Mouse (Mus musculus) megakaryocyte, embryonic 14.5 days (primary cell): ENCODE results near the gene Smg6. TPM values are rescaled to one million over a fixed set of nuclear protein-coding genes. Genes with fewer than 3 reads are reported as not detected.

ENCODE experiments used
- H3K27me3 ChIP-seq: replicated peaks from 2 replicates; pipeline ENCODE3; 2012; ENCODE audit warnings: inconsistent platforms
- H3K36me3 ChIP-seq: replicated peaks from 2 replicates; pipeline ENCODE3; 2012; ENCODE audit warnings: low read length, inconsistent platforms, mixed read lengths
- H3K4me1 ChIP-seq: 2 replicates; pipeline ENCODE4 v1.6.1; 2012; ENCODE audit warnings: inconsistent platforms
- H3K4me3 ChIP-seq: replicated peaks from 2 replicates; pipeline ENCODE3; 2012; ENCODE audit warnings: moderate library complexity, mild to moderate bottlenecking, inconsistent platforms
- H3K9me3 ChIP-seq: 2 replicates; pipeline ENCODE4 v1.6.1; 2012; ENCODE audit warnings: inconsistent platforms
- FLI1 ChIP-seq: IDR thresholded peaks from 2 replicates; pipeline ENCODE4 v1.6.1; 2012; ENCODE audit warnings: low read length, inconsistent platforms, mixed read lengths
- GATA1 ChIP-seq: IDR thresholded peaks from 3 replicates; pipeline ENCODE4 v1.6.1; 2012; ENCODE audit warnings: mixed read lengths, low read length, inconsistent platforms, borderline replicate concordance
- polyA plus RNA-seq: library from polyadenylated mRNA; stranded (reverse); fragments of >175 nt; gene quantifications from 2 replicates; pipeline ENCODE4 v1.2.3, GENCODE M21; 2012; ENCODE audit warnings: low replicate concordance; ENCODE audit not compliant: insufficient read depth

Smg6 gene
- polyA plus RNA-seq, 1 experiment = 35.3 TPM

DNA sequence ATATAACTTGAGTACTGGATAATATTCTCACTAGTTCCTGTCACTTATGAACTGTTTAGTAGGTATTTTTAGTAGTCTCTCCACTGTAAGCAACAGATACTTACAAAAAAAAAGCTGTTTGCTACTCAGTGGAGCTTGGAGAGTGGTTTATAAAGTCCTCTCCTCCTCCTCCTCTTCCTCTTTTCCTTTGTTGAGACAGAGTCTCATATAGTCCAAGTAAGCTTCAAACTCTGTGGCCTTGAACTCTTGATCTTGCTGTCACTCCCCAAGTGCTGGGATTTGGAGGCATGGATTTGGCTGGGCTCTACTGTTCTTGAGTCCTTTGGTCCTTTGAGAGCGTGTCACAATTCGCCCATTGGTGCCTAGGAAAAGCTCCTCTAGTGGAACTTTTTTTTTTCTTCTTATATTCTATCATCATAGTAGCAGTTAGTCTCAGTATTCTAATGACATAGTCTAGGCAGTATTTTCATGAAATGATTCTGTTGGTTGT, 1.7 kb downstream of the Smg6 start:
- Histone ChIP-seq H3K9me3 (no peaks in the 10 kb centered on the region), H3K4me3 (peak overlapping the region; percentile 100), H3K4me1 (peaks cover 44% of the 10 kb centered on the region), H3K36me3 (peaks cover 32% of the 10 kb centered on the region), H3K27me3 (no peaks in the 10 kb centered on the region)
- TF ChIP-seq GATA1 (no peak), FLI1 (no peak)

DNA sequence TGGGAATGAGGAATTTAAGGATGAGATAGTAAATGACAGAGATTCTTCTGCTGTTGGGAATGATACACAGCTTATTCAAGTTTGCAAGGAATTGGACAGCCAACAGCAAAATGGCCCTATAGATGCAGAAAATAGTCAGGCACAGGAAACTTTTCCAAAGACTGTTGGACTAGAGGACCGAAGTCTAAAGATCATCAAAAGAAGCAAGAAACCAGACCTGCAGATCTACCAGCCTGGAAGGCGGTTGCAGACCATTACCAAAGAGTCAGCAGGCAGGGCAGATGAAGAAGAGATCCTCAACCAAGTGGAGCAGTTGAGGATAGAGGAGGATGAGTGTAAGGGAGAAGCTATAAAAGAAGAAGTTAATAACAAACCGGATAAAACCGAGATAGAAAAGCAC, 3.5 kb downstream of the Smg6 start:
- no peak overlapping the region for H3K4me3 ChIP-seq
- TF ChIP-seq GATA1 = no peak
- peaks cover 41% of the 10 kb centered on the region for H3K4me1 ChIP-seq
- H3K36me3 ChIP-seq = peaks cover 51% of the 10 kb centered on the region
- no peaks in the 10 kb centered on the region for H3K9me3 ChIP-seq
- no peaks in the 10 kb centered on the region for H3K27me3 ChIP-seq

DNA sequence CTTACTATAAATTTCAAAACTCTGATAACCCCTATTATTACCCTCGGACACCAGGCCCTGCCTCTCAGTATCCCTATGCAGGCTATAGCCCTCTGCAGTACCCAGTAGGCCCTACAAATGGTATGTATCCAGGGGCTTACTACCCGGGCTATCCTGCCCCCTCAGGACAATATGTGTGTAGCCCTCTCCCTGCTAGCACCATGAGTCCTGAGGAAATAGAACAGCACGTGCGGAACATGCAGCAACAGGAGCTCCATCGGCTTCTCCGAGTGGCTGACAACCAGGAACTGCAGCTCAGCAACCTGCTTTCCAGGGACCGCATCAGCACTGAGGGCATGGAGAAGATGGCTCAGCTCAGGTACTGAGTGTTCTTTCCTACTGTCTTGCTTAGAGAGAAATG, 4.8 kb downstream of the Smg6 start:
- no peaks in the 10 kb centered on the region for H3K27me3 ChIP-seq
- H3K9me3 ChIP-seq = no peaks in the 10 kb centered on the region
- no peak overlapping the region for H3K4me3 ChIP-seq
- no peak for TF ChIP-seq FLI1
- no peak for TF ChIP-seq GATA1
- H3K36me3 ChIP-seq = peaks cover 63% of the 10 kb centered on the region
- H3K4me1 ChIP-seq = peaks cover 32% of the 10 kb centered on the region

- no peak overlapping the region for H3K4me3 ChIP-seq
- no peaks in the 10 kb centered on the region for H3K27me3 ChIP-seq
- H3K9me3 ChIP-seq = no peaks in the 10 kb centered on the region
- TF ChIP-seq GATA1 = no peak
- TF ChIP-seq FLI1 = no peak
- H3K36me3 ChIP-seq = peaks cover 75% of the 10 kb centered on the region
- peaks cover 4% of the 10 kb centered on the region; the same call in 1 of the 2 replicates for H3K4me1 ChIP-seq
Measured at GRCm38 (mm10) chr11:74946348-74946747, 20.7 kb downstream of the Smg6 start.

DNA sequence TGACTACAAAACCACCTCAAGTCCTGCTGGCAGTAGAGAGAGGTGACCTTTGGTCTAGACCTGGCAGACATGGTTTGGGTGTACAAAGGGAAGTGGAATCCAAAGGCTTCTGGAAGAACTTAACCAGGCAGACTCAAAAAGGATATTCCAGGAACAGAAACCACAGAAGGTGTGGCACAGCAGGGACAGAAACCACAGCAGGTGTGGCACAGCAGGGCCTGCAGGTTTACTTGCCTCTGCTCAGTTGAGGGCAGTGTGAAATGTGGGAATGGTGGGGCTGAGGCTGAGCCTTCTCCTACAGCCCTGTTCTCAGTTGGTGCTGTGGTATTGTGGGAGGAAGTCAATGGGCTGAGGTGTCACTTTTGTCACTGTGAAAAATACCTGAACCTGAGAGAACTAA, 29.3 kb downstream of the Smg6 start:
- Histone ChIP-seq H3K4me3 (no peak overlapping the region), H3K4me1 (peaks cover 34% of the 10 kb centered on the region), H3K9me3 (no peaks in the 10 kb centered on the region), H3K27me3 (no peaks in the 10 kb centered on the region), H3K36me3 (peaks cover 56% of the 10 kb centered on the region)
- TF ChIP-seq GATA1 = no peak
- no peak for TF ChIP-seq FLI1

- Histone ChIP-seq H3K27me3 (no peaks in the 10 kb centered on the region), H3K4me1 (peaks cover 41% of the 10 kb centered on the region), H3K4me3 (no peak overlapping the region), H3K9me3 (no peaks in the 10 kb centered on the region), H3K36me3 (peaks cover 51% of the 10 kb centered on the region)
- TF ChIP-seq GATA1 (no peak), FLI1 (no peak)
Measured at GRCm38 (mm10) chr11:74956006-74956405, 30.4 kb downstream of the Smg6 start.

- Histone ChIP-seq H3K9me3 (no peaks in the 10 kb centered on the region), H3K36me3 (peaks cover 45% of the 10 kb centered on the region), H3K4me1 (peaks cover 51% of the 10 kb centered on the region), H3K27me3 (no peaks in the 10 kb centered on the region), H3K4me3 (no peak overlapping the region)
- no peak for TF ChIP-seq GATA1
Measured at GRCm38 (mm10) chr11:74957600-74957999, 32.0 kb downstream of the Smg6 start.

DNA sequence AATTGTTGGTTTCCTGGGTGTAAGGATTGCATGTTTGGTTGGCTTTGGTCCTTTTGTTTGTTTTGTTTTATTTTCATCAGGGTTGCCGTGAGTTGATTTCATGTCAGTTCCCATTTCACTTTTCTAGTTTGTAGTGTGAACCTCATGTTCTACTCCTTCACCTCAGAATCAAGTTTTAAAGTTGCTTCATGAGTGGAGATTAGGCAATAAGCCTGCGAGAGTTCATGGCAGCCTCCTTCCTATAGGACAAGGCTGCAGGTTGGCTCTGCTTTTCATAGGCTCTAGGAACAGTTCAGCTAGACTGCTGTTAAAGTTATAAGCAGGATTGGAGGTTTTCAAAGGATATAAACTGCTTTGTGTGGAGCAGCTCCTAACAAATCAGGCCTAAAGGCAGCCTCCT, 33.9 kb downstream of the Smg6 start:
- H3K4me3 ChIP-seq = peak overlapping the region; percentile 10
- H3K9me3 ChIP-seq = no peaks in the 10 kb centered on the region
- no peaks in the 10 kb centered on the region for H3K27me3 ChIP-seq
- peaks cover 32% of the 10 kb centered on the region for H3K36me3 ChIP-seq
- peaks cover 51% of the 10 kb centered on the region for H3K4me1 ChIP-seq
- TF ChIP-seq FLI1 (no peak), GATA1 (no peak)

GRCm38 (mm10) chr11:74960031-74960551, 34.5 kb downstream of the Smg6 start:
- Histone ChIP-seq H3K27me3 (no peaks in the 10 kb centered on the region), H3K4me1 (peaks cover 45% of the 10 kb centered on the region), H3K36me3 (peaks cover 27% of the 10 kb centered on the region), H3K4me3 (peak overlapping the region; percentile 64), H3K9me3 (no peaks in the 10 kb centered on the region)
- no peak for TF ChIP-seq GATA1
- no peak for TF ChIP-seq FLI1

- peaks cover 38% of the 10 kb centered on the region for H3K4me1 ChIP-seq
- H3K9me3 ChIP-seq = no peaks in the 10 kb centered on the region
- peaks cover 18% of the 10 kb centered on the region for H3K36me3 ChIP-seq
- no peak for TF ChIP-seq FLI1
- no peaks in the 10 kb centered on the region for H3K27me3 ChIP-seq
- H3K4me3 ChIP-seq = no peak overlapping the region
Measured at GRCm38 (mm10) chr11:74961953-74962352, 36.3 kb downstream of the Smg6 start.
